Mouse (Mus musculus) activated CD4-positive, CD25-positive, alpha-beta regulatory T cell, adult 9 weeks (primary cell): ENCODE data around the gene Zfp524. TPM values are rescaled to one million over a fixed set of nuclear protein-coding genes. Genes with fewer than 3 reads are reported as not detected.

Experiments used
- polyA plus RNA-seq: library from polyadenylated mRNA; unstranded; fragments of 100-300 nt; shearing (Covaris generic); gene quantifications from one replicate; pipeline ENCODE4 v1.2.1, GENCODE M21; 2017

Zfp524 gene
- polyA plus RNA-seq, result 34.1 TPM

DNA sequence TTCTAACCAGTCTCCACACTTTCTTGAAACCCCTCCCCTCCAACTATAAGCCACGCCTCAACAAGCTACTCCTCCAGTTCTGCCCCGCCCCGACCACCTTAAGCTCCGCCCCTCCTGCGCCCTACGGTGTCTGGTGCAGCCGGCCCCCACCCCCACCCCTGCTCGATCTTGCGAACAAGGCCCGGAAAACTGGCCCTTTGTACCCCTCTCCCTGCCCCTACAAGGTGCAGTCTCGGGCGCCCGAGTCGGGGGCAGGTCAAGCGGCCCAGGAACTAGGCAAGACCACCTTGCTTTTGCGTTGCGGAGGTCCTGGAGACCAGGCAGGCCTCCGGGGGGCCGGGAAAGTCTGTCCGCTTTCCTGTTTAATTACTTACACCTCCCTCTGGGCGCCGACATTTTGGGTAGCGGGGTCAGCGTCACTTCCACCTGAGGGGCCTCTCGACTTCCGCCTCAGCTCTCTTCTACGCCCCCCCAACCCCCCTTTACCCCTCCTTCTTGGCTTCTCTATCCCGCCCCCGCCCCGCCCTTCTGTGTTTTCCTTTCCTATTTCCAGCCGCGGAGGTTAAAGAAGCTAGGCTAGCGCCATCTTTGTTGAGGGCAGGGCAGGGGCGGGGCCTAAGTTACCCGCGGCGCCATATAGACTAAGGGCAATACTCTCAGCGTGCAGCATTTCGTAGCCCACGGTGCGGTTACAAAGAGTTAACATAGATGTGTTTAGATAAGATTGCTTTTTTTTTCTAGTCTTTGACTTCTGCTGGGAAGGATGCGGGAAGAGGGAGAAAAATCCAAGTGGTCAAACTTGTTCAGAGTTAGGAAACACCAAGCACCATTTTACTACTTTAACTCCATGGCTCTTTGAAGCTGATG, at the start of gene Zfp524, which contains the start of gene Fiz1:
Gene Zfp524 (plus strand): TSS at position 165 of the 867 bp plus-strand sequence.
Gene Fiz1 (minus strand): TSS at position 447 of the 867 bp plus-strand sequence.

GRCm38 (mm10) chr7:4971068-4971467, 43.1 kb upstream of the Zfp524 start, which contains the start of gene Sbk3:
Gene Sbk3, minus strand, starts transcription at chr7:4971168.

GRCm38 (mm10) chr7:4996003-4996895, 18.0 kb upstream of the Zfp524 start, which contains the start of gene Zfp579:
Gene Zfp579, minus strand, starts transcription at chr7:4996158.

DNA sequence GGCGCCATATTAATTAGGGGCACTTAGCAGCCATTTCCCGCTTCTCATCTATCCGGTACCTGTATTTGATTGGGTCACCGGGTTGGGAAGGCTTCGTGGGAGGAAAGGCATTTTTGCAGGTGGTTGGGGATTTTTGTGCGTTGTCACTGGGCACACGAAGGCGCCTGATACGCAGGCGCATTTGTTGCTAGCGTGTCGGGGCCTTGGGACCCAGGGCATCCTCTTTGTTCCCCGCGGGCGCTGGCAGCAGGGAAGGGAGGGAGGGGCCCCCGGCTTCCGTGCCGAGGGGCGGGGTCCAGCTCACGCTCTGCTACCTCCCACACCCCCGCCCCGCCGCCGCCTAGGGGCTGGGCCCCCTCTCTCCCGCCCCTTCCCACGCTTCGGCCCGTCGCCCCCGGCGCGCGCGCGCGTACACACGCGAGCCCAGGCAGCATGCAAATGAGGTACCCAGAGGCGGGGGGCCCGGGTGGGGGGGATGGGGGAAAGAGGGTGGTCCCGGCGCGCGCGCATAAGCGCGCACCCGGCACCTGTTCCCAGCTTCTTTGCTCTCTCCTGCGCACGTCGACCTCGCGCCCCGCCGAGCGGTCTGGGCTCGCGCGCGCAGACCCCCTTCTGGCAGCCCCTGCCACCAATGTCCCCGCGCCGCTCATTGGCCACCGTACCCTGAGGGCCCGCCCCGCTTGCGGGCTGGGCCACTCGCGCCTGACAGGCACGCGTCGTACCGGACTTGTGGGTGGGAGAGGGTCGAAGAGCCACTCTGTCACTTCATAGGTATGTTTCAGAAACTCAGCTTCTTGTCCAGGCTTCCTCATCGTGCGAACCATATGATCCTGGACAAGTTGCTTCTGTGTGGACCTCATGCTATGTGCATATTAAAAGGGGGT, 1.1 kb downstream of the Zfp524 start, which contains the start of gene Gm44973:
Gene Gm44973 (plus strand): TSS at position 379 of the 884 bp plus-strand sequence.

DNA sequence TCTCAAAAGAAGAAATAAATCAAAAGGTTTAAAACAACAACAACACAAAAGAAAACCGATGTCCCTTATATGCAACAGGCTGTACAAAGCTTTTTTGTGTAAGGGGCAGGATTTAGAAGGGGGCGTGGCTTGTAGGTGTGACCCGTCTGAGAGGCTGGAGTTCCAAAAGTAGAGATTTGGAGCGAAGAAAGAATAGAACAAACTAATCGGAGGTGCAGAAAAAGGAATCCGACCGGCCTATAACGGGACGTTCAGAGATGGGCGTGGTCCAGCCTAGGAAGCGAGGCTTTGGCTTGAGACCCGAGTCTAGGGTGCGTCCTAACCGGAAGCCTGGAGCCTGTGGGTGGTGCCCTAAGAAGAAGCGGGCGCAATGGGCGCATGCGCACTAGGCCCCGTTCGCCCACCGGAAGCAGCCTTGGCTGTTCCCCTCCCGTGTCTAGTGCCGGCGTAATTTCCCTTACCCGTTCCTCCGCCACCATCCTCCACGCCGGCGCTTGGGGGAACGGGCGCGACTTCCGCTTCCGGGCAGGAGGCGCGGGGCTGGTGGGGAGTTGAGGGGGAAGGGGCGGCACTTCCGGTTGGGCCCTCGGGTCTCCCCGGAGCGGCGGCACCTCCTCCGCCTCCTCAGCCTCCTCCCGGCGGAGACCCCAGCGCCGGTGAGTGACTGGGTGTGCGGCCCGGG, 5.9 kb downstream of the Zfp524 start, which contains the start of the genes Zfp865 and Ccdc106:
Gene Zfp865 (plus strand): TSS at position 377 of the 682 bp plus-strand sequence.
Gene Ccdc106 (plus strand): TSS at position 554 of the 682 bp plus-strand sequence.

GRCm38 (mm10) chr7:5033818-5034217, 19.6 kb downstream of the Zfp524 start, which contains the start of gene 4632433K11Rik:
Gene 4632433K11Rik, plus strand, starts transcription at chr7:5034118.

GRCm38 (mm10) chr7:5038109-5038732, 24.0 kb downstream of the Zfp524 start, which contains the start of gene Zfp784:
Gene Zfp784, minus strand, starts transcription at chr7:5038446.

DNA sequence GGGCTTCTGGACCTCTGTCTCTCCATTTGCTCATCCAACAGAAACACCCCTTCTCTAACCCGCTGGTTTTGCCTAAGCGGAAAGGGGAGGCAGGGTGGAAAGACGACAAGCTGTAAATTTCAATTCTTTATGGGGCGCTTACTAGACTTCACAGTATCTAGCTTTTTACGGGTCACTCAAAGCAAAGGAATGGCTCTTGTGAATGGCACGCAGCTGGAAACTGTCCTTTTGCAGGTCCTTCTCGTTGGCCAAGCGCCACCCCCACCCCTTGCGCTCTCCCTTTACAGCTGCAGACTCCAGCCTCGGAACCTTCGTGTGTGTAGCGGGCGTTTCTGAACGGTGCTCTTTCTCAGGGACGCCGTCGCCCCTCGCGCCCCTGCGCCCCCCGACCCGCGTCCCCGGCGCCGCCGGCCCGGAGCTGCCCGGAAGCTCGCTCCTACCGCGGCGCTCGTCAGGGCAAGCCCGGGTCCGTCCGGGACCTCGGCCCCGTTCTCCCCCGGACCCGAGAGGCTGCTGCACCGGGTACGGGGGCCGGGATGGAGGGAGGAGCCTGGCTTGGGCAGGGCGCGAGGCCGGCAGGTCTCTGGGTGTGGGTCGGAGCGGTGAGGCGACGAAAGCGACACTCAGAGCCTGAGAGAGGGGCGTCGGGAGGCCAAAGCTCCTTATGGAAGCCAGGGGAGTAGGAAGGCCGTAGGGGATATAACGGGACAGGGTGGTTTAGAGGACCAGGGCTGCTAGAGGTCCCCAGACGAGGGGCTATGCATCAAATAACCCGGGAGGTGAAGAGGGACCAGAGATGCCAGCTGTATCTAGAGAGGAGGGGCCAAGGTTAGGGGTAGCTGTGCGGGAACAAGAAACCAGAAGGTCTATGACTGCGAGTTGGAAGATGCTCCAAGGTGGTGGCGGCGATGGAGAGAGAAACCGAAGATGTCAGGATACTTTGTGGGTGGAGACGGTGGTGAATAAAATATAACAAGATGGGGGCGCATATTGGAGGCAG, 37.3 kb downstream of the Zfp524 start, which contains the start of gene Zfp580:
Gene Zfp580 (plus strand): TSS at position 346 of the 1,000 bp plus-strand sequence.

DNA sequence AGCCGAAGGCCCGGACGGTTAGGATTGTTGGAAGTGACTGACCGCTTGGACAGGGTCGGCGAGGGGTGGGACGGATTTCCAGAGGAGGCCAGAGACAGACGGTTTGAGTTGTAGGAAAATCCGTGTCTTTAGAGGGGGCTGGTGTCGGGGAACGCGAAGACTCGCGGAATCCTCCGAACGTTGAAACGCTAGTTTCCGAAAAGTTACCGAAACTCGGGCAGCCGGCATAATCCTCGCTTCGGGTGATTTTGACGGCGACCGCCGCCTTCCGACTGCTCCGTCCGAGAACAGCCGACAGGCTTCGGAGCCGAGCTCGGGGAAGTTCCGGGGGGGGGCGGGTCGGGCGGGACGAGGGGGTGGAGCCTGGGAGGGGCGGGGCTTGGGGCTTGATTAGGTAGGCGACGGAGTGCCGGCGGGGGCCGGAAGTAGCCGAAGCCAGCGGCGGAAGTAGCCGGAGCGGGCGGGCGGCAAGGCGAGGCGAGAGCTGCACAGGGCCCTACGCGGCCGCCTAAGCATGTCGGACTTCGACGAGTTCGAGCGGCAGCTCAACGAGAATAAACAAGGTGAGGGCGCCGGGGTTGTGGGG, 47.7 kb downstream of the Zfp524 start, which contains the start of gene U2af2:
Gene U2af2 (plus strand): TSS at position 370 of the 586 bp plus-strand sequence.

Other genes starting within 250 kb of the Zfp524 start
- not detected for gene Fam71e2, start 243.1 kb upstream of the Zfp524 start, polyA plus RNA-seq
- gene Il11, start 231.6 kb upstream of the Zfp524 start, polyA plus RNA-seq, result not detected
- not detected for gene Tmem190, start 231.5 kb upstream of the Zfp524 start, polyA plus RNA-seq
- 1.3 TPM for gene Tmem238, start 224.8 kb upstream of the Zfp524 start, polyA plus RNA-seq
- 423 TPM for gene Rpl28, start 221.5 kb upstream of the Zfp524 start, polyA plus RNA-seq
- 105 TPM for gene Ube2s, start 201.8 kb upstream of the Zfp524 start, polyA plus RNA-seq
- not detected for gene Shisa7, start 169.7 kb upstream of the Zfp524 start, polyA plus RNA-seq
- 43.7 TPM for gene Isoc2b, start 144.2 kb upstream of the Zfp524 start, polyA plus RNA-seq
- gene Isoc2a, start 137.3 kb upstream of the Zfp524 start, polyA plus RNA-seq, result 0.53 TPM
- not detected for gene Gm36210, start 107.9 kb upstream of the Zfp524 start, polyA plus RNA-seq
- gene Zfp628, start 99.2 kb upstream of the Zfp524 start, polyA plus RNA-seq, result 1.6 TPM
- gene Nat14, start 92.4 kb upstream of the Zfp524 start, polyA plus RNA-seq, result 0.90 TPM
- not detected for gene Ssc5d, start 88.6 kb upstream of the Zfp524 start, polyA plus RNA-seq
- 0.84 TPM for gene Sbk2, start 50.0 kb upstream of the Zfp524 start, polyA plus RNA-seq
- gene Sbk3, start 43.2 kb upstream of the Zfp524 start, polyA plus RNA-seq, result not detected
- 13.5 TPM for gene Zfp579, start 18.3 kb upstream of the Zfp524 start, polyA plus RNA-seq
- 39.2 TPM for gene Fiz1, start 282 bp downstream of the Zfp524 start, polyA plus RNA-seq
- gene Gm44973, start 1.1 kb downstream of the Zfp524 start, polyA plus RNA-seq, result 5.7 TPM
- 6.2 TPM for gene Zfp865, start 6.0 kb downstream of the Zfp524 start, polyA plus RNA-seq
- gene Ccdc106, start 6.1 kb downstream of the Zfp524 start, polyA plus RNA-seq, result not detected
- gene 4632433K11Rik, start 19.7 kb downstream of the Zfp524 start, polyA plus RNA-seq, result not detected
- 3.7 TPM for gene Zfp784, start 24.0 kb downstream of the Zfp524 start, polyA plus RNA-seq
- 1.1 TPM for gene Zfp580, start 37.1 kb downstream of the Zfp524 start, polyA plus RNA-seq
- 98.6 TPM for gene U2af2, start 47.7 kb downstream of the Zfp524 start, polyA plus RNA-seq
- 12.4 TPM for gene Epn1, start 65.8 kb downstream of the Zfp524 start, polyA plus RNA-seq
- gene Rfpl4, start 102.5 kb downstream of the Zfp524 start, polyA plus RNA-seq, result not detected
- 0.29 TPM for gene Rasl2-9, start 111.5 kb downstream of the Zfp524 start, polyA plus RNA-seq
- 0.12 TPM for gene Vmn1r55, start 135.3 kb downstream of the Zfp524 start, polyA plus RNA-seq
- not detected for gene Vmn1r56, start 182.3 kb downstream of the Zfp524 start, polyA plus RNA-seq
- gene Vmn1r57, start 204.1 kb downstream of the Zfp524 start, polyA plus RNA-seq, result not detected